Mouse (Mus musculus) CH12.LX (cell line): ENCODE results near the gene Olfr77.

ENCODE experiments used
- EP300 ChIP-seq: IDR thresholded peaks from 2 replicates; pipeline ENCODE4 v1.6.1; 2011; ENCODE audit warnings: low read length, improper control_type of control experiment
- MAFK ChIP-seq: IDR thresholded peaks from 2 replicates; pipeline ENCODE4 v1.6.1; 2011; ENCODE audit warnings: low read length, improper control_type of control experiment; ENCODE audit not compliant: insufficient replicate concordance
- POLR2A ChIP-seq: IDR thresholded peaks from 2 replicates; pipeline ENCODE4 v1.6.1; 2011; ENCODE audit warnings: low read depth, mild to moderate bottlenecking, improper control_type of control experiment, low read length
- POLR2AphosphoS2 ChIP-seq: IDR thresholded peaks from 2 replicates; pipeline ENCODE4 v1.6.1; 2011; ENCODE audit warnings: low read depth, low read length, improper control_type of control experiment
- TCF12 ChIP-seq: IDR thresholded peaks from 2 replicates; pipeline ENCODE4 v1.6.1; 2014; ENCODE audit warnings: low read depth, mild to moderate bottlenecking, inconsistent platforms, low read length, improper control_type of control experiment
- ZC3H11A ChIP-seq: IDR thresholded peaks from 2 replicates; pipeline ENCODE4 v1.6.1; 2012; ENCODE audit warnings: low read depth, mild to moderate bottlenecking, inconsistent platforms, low read length, improper control_type of control experiment

DNA sequence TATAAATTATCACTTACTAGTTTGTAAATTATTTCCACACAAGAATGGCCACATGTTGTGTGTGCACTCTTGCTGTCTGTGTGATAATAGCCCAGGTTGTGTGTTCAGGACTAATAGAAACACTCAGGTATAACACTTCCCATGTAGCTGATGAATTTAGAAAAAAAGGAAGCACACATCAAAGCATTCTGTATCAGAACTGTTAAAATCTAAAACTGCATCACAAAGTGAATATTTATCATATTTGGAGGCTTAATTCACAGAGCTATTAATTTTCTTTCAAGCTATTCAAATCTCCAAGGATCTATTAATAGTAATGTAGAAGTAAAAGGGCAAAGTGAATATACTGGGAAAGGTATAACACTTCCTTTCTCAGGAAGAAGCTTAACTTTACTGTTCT is 28.8 kb upstream of the Olfr77 start, which contains the start of gene Olfr862:
- no peak for TF ChIP-seq POLR2A
- no peak for TF ChIP-seq MAFK
- no peak for TF ChIP-seq ZC3H11A
- no peak for TF ChIP-seq EP300
- no peak for TF ChIP-seq TCF12
- TF ChIP-seq POLR2AphosphoS2: no peak
